Mouse (Mus musculus) effector memory CD4-positive, alpha-beta T cell, adult 7 months (primary cell): ENCODE results near the gene Arap2. TPM values are rescaled to one million over a fixed set of nuclear protein-coding genes. Genes with fewer than 3 reads are reported as not detected.

Source experiments
- polyA plus RNA-seq: library from polyadenylated mRNA; unstranded; fragments of 100-300 nt; shearing (Covaris generic); gene quantifications from one replicate; pipeline ENCODE4 v1.2.1, GENCODE M21; 2017

The Arap2 gene
- polyA plus RNA-seq, result 273 TPM

DNA sequence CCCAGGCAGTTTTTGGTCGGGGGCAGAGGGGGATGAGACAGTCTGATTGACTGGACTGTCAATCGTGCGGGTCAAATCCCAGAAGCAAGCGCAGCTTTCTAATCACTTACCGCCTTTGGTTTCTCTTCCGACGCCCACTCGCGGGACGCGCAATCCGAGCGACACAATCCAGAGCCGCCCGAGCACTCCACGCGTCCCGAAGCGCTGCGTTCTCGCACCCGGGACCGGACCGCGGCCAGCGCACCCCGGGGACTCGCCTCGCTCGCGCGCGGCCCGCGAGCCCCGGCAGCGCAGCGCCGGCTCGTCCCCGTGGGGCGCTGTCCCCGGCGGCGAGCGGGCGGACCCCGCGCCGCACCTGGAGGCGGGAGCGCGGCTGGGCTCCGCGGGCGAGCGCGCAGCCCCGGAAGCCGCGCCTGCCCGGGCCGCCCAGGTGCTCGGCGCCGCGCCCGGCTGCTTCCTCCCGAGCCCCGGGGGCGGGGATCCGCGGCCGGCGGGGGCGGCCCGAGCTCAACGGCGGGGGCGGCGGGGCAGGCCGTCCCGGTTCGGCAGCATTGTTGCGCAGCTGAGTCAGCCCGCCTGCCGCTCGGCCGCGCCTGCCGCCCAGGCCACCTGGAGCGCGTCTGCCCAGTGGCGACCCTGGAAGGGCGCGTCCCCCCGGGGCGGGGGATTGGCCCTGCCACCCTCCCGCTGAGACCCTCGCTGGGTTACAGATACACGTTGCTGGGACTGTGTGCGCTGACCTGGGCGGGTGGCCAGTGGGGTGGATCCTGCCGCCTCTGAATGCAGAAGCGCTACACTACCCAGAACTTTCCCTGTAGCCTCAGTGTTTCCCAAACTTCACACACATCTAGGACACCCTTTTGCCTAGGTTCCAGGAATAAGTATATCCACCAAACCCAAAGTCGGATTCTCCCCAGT is at the start of gene Arap2:
Arap2 (minus strand) TSS at position 376 of the 918 bp plus-strand sequence.

GRCm38 (mm10) chr5:62813402-62814071 is 47.6 kb upstream of the Arap2 start, which contains the start of gene Dthd1:
TSS of gene Dthd1 (plus strand) at chr5:62813823.

Other genes starting within 250 kb of the Arap2 start
- not detected for gene Dthd1, start 47.7 kb upstream of the Arap2 start, polyA plus RNA-seq